Mouse (Mus musculus) erythroblast, embryonic 14.5 days (primary cell): ENCODE measurements around the gene Palm2.

Source experiments
- GATA1 ChIP-seq: IDR thresholded peaks from 2 replicates; pipeline ENCODE4 v1.6.1; 2012; ENCODE audit warnings: low read length, inconsistent platforms, mixed read lengths
- TAL1 ChIP-seq: IDR thresholded peaks from 3 replicates; pipeline ENCODE4 v1.6.1; 2012; ENCODE audit warnings: low read length, inconsistent platforms, mixed read lengths

- TF ChIP-seq TAL1 (no peak), GATA1 (no peak)
Measured at GRCm38 (mm10) chr4:57723659-57724058, 289.6 kb downstream of the Palm2 start.
